Mouse (Mus musculus) granulocyte monocyte progenitor cell, adult 5-6 weeks (primary cell): ENCODE measurements around the gene Tbc1d8. TPM values are rescaled to one million over a fixed set of nuclear protein-coding genes. Genes with fewer than 3 reads are reported as not detected.

Experiments used
- ATAC-seq: replicated peaks from 2 replicates; pipeline ENCODE4 v1.8.0; 2016; ENCODE audit warnings: mild to moderate bottlenecking, moderate TSS enrichment, inconsistent platforms; ENCODE audit not compliant: poor library complexity, severe bottlenecking
- total RNA-seq, 2 experiments: library from RNA; stranded (forward) in 1 of 2; stranded (reverse) in 1 of 2; fragments of 200-712, 200-1000 nt in 1 of 2; fragments of >200 nt in 1 of 2; fragmentation: Nextera tagmentation in 1 of 2; gene quantifications; 2 replicates each; pipeline ENCODE4 v1.2.3; 2014 to 2017

Tbc1d8 gene
- 14.2 and 44.5 TPM in 2 replicates for total RNA-seq (2014; fragmentation: Nextera tagmentation)
- total RNA-seq (2017) = 9.7 and 13.8 TPM in 2 replicates

DNA sequence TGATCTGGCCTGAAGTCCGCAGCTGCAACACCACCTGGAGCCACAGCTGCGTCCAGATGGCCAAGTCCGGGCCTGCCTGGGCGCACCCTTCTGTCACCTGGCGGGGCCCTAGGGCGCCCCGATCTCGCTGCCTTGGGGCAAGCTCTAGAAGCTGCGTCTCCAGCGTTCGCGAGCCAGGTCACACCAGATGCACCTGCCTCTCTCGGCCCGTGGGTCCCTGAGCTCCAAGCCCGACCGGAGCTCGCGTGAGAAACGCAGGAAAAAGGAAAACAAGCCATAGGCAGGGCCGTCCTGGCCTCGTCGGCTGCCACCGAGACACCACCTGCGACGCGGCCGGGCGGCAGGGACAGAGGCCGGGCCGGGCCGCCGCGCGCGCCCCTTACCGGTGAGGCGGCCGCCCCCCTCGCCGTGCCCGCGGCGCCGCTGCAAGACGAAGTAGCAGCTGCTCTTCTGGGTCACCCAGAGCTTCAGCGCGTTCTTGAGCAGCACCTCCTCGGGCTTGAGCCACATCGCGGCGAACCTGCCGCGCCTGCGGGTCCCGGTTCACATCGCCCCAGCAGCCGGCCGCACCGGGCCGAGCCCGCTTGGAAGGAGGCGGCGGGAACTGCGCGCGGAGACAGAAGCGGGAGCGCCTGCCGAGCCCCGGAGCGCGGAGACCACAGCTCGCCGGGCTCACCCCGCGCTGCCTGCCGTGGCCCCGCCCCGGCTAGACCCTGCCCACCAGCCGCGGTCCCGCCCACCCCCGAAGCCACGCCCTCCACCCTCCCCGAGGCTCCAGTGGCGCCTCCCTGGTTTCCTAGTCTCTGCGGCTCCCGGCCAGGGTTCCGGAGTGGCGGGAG, at the start of gene Tbc1d8:
Tbc1d8 (minus strand) TSS at position 699 of the 839 bp plus-strand sequence.
- ATAC-seq = peak; percentile 62

DNA sequence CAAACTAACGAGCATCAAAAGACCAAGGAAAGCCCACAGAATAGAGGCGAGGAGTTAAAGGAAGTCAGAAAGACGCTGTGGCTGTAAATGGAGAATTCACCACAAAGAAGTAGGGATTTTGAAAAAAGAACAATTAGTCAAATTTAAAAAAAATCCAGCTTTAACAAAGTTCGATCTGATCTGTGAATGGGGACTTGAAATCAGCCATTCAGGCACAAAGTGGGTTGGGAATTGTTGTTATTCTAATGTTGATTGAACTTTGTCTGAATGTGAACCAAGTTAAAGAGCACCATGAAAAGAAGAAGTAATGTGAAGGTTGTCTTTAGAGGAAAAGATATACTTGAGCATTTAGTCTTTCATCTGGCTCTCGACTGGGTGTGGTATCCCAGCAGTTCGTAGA, 49.8 kb upstream of the Tbc1d8 start:
- no peak for ATAC-seq

DNA sequence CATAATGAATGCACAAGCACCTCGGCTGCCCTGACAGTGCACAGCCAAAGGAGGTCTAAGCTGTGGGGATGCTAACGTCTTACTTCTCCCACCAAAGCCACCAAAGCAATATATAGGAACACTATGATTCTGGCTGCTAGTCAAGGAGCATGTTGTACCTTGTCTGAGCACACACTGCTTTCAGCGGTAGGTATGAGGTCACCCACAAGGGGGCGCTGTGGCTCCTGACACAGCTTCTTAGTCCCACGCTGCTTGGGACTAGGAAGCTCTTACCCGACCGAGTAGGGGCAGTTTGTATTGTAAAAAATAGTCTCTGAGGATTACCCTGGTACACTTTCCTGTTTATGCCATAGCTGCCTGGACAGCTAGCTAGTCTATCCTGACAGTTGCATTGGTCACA, 48.9 kb upstream of the Tbc1d8 start:
- ATAC-seq = peak; percentile 51

DNA sequence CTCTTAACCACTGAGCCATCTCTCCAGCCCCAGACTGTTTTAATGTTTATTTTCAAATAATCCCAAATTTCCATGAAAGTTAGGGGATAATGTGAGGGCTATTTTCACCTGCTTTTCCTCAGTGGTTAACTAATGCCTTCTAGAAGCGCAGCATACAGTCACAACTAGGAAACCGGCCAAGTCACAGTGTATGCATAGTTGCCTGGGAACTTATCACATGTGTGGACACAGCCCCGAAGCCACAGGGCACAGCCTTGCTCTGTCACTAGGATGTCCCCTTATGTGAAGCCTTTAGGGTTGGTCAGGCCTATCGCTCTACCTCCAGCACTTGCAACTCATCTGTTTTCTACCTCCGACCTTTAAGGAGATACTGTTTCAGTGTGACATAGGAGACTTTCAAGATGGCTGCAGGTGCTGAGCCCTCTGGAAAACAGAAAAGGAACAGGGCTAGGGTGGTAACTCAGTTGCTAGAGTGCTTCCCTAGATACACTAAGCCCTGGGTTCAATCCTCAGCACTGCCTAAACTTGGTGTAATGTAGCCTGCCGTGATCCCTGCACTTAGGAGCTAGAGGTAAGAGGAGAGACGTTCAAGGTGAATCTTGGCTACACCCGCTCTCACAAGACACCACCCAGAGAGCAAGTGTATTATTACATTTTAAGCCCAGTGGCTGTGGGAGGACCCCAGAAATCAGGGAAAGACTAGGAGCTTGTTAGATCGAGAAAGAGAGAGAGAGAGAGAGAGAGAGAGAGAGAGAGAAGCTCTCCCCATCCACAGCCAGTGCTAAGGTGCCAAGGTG, 48.0 kb upstream of the Tbc1d8 start:
- ATAC-seq = peak; percentile 24

DNA sequence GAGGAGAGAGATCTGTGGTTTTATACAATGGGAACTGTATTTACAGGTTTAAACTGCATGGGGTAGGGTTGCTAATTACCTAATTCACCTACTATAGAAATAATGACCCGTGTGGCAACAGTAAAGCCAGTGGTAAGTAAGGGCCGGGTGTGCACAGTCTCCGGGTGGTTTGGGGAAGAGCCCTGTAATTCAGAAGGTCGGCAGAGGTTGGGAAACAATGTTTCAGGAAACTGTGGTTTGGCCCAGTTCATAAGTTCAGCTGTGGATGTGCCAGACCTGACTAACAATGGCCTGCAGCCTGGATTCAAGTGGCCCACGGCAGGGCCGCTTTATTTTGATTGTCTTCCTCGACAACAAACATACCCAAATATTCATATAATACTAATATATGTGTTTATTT, 47.2 kb upstream of the Tbc1d8 start:
- ATAC-seq = peak; percentile 90

DNA sequence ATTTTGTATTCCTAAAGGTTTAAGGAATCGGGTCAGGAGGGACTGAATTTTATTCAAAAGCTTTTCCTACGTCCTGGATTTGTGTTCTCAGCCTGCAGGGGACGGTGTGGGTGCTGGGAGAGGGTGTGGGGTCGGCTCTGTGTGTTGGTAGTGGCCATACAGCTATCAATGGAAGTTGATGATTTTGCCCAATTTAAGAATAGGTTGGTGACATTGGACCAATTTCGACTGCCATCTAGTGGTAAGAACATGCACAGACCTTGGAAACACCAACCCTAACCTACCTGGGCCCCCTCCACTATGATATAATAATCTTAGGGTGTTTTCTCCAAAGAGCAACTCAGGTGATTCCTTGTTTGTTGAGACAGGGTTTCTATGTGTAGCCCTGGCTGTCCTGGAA, 44.0 kb upstream of the Tbc1d8 start:
- ATAC-seq = peak; percentile 24

DNA sequence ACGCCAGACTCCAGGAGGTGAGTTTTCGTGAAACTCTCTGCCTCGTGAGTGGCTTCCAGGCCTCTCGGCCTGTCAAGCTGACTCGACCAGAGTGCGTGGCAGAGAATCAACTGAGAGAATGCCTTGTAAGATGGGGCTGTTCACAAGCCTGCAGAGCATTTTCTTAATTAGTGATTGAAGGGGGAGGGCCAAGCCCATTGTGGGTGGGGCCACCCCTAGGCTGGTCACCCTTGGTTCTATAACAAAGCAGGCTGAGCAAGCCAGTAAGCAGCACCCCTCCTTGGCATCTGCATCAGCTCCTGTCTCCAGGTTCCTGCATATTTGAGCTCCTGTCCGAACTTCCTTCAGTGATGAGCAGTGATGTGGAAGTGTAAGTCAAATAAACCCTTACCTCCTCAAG, 42.8 kb upstream of the Tbc1d8 start:
- no peak for ATAC-seq

DNA sequence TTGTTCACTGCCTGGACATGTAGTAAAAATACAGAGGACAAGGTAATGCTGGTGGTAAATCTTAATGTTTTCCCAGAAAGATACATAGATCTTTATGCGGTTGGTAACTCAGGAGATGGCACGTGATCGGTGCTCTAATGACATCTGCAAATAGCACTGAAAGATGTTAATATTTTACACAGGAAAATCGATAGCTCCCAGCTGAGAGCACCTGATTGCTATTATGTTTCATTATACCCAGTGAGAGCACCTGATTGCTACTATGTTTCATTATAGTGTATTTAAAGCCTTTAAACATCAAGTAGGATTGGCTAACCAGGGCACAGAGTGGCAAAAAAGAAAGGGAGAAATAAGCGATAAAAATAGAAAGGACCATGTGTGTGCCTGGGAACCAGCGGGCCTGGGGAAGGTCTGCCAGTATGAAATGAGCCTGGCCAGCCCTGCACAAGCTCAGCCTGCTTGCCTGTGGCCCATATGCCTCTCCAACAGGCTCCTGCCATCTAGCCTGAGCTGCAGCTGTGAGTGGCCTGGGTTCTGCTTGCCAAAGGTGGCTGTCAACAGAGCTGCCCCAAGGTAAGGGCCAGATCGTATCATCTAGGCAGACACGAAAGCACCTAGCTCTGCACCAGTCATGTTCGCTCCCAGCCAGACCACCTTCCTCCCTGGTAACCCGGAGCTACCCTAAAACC, 36.9 kb upstream of the Tbc1d8 start:
- no peak for ATAC-seq

DNA sequence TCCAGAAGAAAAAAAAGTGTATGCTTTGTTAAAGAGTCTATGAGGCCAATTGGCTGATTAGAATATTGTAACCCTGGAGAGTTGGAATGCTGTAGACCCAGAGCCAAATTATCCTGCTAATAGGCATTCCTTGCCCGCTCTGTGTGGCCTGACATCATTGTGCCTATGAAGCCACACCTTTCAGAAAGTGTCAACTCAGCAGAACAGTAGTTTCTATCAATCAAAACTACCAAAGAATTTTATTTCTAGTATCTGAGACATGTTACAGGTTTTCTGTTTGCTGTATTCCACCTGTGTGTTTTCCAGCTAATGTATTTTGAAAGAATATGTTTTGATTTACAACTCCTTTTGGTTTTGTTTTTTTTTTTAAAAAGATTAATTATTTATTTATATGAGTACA, 33.6 kb upstream of the Tbc1d8 start:
- no peak for ATAC-seq

DNA sequence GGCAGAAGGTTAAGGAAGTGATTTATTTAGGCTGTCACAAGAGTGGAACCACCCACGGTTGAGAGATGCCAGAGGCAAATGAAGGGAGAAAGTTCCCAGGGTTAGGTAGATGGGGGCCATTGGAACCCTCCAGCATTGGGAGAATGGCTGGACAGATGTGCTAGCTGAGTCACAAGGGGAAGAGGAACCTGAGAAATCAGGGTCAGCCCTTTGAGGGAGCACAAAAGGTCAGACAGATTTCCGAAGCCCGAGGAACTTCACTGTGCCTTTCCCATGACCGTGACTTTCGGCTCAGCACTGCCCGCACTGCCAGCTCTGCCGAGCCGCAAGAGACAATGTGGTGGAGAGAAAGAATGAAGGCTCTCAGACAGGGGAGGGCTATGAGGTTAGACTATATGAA, 33.2 kb upstream of the Tbc1d8 start:
- ATAC-seq = no peak

DNA sequence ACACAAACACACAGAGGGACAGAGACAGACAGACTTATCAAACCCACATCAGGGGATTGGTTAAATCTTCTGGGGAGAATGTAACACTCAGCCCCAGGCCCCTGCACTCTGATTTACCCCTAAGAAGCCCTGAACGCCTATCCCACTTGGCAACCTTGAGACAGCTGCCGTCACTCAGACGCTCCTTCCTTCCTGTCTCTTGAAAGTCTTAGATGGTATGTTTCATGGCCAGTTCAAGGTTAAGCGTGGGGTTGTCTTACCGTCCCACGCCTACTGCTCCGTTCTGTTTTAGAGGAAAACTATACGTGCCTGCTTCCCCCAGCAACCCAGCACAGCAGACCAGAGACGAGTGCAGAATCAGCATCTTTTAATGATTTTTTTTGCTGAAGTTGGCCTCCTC, 27.0 kb upstream of the Tbc1d8 start:
- no peak for ATAC-seq

DNA sequence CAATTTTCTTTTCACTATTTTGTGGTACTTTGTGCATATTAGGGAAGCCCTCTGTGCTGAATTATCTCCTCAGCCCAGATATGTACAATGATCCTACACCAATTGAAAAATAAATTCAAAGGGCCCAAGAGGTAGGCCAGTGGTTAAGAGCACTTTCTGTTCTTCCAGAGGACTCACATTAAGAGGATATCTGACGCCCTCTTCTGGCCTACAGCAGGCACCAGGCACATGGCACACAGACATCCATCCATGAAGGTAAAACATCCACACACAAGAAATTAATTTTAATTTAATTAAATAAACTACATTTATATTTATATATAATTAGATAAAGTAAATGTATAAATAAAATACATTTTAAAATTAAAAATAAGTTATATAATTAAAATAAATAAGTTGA, 25.7 kb upstream of the Tbc1d8 start:
- ATAC-seq = 0 out of 2 replicates have a peak, but pooled peaks have one; percentile 24

DNA sequence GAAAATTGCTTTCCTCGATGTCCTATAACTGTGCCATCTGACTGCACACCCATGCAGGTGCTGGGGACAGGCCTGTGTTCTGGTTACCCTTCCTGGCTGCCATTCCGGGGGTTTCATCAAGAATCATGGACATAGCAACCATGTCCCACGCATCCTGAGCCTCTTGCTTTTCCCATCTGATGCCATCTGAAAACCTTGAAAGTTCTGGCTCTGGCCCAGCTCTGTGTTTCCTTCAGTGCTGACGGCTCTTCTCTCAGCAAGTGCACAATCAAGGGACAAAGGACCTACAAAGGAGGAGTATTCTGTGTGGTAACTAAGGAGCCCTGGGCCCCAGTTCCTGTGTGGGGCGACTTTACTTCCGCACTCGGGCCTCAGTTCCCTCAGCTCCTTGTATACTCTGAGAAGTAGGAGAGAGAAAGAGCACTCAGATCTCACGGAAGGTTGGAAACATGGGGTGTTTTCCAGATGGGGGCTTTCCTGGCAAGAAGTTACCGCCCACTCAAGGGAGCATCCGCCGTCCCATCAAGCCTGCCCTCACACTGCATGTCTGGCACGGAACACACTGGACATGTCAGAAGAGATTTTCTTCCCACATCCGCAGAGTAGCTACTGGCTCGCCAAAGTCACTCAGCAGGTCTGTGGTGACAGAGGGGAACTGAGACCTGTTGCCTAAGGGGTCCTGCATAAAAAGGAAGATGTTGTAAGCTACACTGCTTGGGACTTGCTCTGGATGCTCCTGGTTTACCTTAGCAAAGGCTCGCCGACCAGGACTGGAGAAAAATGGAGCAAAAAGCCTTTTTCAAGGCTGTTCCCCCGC, 24.5 kb upstream of the Tbc1d8 start:
- peak; percentile 96 for ATAC-seq

DNA sequence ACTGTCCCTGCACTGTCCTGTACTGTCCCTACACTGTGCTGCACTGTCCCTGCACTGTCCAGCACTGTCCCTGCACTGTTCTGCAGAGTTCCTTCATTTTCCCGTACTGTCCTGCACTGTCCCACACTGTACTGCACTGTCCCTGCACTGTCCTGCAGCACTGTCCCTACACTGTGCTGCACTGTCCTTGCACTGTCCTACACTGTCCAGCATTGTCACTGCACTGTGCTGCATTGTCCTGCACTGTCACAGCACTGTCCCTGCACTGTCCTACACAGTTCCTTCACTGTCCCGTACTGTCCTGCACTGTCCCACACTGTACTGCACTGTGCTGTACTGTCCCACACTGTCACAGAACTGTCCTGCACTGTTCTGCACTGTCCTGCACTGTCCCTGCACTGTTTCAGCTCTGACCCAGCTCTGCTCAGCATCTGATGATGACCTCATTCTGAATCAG, 21.0 kb upstream of the Tbc1d8 start:
- no peak for ATAC-seq

DNA sequence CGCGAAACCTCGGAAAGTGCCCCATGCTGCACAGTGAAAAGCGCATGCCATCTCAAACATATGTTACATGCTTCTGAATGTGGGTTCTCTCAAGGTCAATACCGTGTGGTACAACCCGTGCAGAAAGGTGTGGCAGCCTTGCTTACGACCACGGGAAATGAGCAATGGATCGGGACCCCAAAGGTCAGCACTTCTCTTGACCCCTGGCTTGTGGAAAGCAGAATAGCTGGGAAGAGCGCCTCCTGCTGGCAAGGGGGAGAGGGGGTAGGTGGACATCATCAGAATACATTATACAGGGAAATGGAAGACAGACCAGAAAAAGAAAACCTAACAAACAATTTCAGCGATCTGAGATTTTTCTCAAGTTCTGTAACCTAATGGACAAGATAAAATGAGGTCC, 19.2 kb upstream of the Tbc1d8 start:
- no peak for ATAC-seq

DNA sequence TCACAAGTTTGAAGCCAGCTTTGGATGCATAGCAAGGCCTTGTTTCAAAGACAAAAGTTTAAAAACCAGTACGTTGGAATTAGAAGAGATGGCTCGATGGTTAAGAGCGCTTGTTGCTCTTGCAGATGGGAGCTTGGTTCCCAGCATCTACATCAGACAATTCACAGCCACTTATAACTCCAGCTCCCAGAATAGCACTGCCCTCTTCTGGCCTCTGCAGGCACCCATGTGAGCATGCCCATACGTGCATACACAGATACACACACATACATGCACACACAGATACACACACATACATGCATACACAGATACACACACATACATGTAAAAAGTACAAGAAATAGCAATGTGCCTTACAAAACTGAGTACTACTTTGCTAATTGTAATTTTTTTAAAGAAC, 18.4 kb upstream of the Tbc1d8 start:
- no peak for ATAC-seq

DNA sequence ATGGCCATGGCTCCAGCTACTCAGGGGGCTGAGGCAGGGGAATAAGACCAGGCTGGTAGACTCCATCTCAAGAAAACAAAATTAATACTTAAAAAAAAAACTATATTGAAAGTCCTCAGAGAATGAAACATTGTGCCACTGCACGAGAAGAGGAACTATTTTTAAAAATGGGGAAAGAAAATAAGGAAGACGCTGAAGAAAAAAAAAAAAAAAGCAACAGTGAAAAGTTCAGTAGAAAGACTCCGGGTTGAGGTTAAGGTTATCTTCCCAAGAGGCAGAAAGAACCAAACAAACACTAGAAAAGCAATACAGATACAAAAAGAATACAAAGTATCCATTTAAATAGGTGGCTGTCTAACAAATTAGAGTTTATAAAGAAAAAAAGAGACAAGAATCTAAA, 15.1 kb upstream of the Tbc1d8 start:
- ATAC-seq = peak; percentile 55

DNA sequence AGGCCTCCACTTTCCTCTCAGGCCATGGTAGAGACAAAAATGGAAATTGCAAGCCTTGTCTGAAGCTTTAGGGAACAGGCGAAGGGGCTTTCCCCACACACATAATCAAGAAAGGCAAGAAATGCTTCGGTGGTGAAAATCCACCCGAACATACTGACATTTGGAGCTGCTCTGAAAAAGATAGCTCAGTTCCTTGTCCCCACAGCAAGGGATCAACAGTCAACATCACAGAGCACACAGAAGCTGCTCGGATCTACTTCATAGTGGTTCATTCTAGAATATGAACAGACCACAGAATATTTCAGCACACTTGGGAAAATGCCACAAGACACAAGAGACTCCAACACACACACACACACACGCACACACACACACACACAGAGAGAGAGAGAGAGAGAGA, 14.6 kb upstream of the Tbc1d8 start:
- peak; percentile 75 for ATAC-seq

DNA sequence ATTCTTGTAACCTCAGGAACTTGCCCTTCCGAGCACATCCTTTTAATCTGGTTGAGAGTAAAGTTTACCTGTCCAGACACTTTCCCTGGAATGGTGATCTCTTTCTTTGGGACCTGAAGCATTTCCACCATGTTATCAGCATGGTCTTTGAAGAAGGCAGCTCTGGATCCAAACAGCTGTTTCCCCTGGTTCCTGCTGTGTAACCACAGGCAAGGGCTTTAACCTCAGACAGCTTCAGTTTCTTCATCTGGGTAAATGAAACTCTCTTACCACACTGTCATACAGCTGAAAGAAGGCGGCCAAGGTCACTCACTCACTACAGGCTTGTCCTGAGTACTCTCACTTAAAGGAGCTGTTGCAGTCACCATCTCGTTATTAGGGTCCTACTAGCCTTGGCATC, 8.8 kb upstream of the Tbc1d8 start:
- peak; percentile 88 for ATAC-seq
